Mouse (Mus musculus): ENCODE results near the gene Bves. TPM values are rescaled to one million over a fixed set of nuclear protein-coding genes. Genes with fewer than 3 reads are reported as not detected.

Gene Bves
- polyA plus RNA-seq, 1 experiment from 2014 or later = 10.1 TPM

DNA sequence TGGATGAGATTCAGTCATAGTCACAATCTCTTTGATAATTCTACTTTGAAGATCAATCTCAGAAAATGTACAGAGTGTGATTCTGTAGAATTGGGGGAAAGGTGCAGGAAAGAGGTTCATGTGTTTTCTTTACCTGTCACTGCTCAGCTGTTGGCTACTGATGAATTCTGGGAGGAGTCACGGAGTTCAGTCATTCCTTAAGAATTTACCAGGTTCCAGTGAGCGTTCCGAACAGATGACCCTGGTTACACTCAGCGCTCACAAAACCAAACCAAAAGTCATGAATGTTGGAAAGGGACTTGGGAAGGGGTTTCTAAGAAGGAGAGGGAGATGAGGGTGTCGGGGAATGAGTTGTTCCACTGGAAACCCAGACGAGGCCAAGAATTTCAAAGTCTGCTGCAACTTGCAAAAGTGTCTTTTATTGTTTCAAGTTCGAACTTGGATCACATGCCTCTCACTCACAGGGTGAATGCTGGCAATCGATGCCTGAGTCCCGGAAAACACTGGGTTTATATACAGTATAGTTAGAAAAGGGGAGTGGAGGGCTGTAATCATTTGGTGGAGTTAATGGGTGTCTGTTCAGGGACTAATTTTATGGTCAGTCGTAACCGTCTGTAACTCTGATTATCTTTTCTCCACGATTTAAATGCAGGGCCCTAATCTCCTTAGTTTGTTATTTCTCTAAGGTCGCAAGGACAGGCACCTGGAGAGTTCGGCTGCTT, 32.1 kb upstream of the Bves start:
- Histone ChIP-seq H3K36me3 (ENCODE audit: control insufficient read depth, insufficient read depth, low read length) (no peaks in the 10 kb centered on the region), H3K27me3 (ENCODE audit: control insufficient read depth, insufficient read depth, low read length) (no peaks in the 10 kb centered on the region), H3K27ac (replicated peaks; ENCODE audit: low read depth, low read length) (no peak overlapping the region), H3K4me1 (ENCODE audit: control insufficient read depth, insufficient read depth, low read length) (no peaks in the 10 kb centered on the region), H3K4me3 (ENCODE audit: low read depth, low read length) (no peak overlapping the region), H3K9me3 (ENCODE audit: control insufficient read depth, low read length) (no peaks in the 10 kb centered on the region), H3K4me2 (ENCODE audit: low read depth, severe bottlenecking) (no peak overlapping the region), H3K9ac (ENCODE audit: low read length) (no peak overlapping the region)
- WGBS = 38% methylated on average over 14 of the region's 14 CpGs
- ATAC-seq (ENCODE audit: insufficient number of reproducible peaks, low FRiP score, low TSS enrichment, low read depth) = no peak
- DNase-seq (ENCODE audit: low spot score) = no peak

DNA sequence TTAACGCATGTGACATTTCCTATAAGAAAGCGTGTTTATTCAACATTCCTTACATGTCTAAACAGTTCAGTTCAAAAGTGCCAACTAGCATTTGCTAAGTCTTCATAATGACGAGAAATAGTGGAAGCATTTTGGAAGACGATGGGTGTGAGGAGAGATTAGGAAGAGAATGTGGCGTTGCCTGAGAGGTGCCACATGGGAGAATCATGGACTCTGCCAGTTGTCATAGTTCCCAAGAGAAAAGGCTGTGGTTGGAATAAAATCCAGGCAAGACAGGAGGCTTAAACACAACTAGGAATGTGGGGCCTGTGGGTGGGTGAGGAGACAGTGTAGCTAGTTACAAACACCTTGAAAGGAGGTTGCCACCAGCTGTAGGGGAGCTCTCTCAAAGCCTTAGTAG, 30.4 kb upstream of the Bves start:
- Histone ChIP-seq H3K27me3 (ENCODE audit: control insufficient read depth, insufficient read depth, low read length) (no peaks in the 10 kb centered on the region), H3K36me3 (ENCODE audit: control insufficient read depth, insufficient read depth, low read length) (no peaks in the 10 kb centered on the region), H3K27ac (replicated peaks; ENCODE audit: low read depth, low read length) (no peak overlapping the region), H3K4me2 (ENCODE audit: low read depth, severe bottlenecking) (no peak overlapping the region), H3K4me1 (ENCODE audit: control insufficient read depth, insufficient read depth, low read length) (no peaks in the 10 kb centered on the region), H3K9me3 (ENCODE audit: control insufficient read depth, low read length) (no peaks in the 10 kb centered on the region), H3K4me3 (ENCODE audit: low read depth, low read length) (no peak overlapping the region), H3K9ac (ENCODE audit: low read length) (no peak overlapping the region)
- WGBS = 91% methylated on average over 5 of the region's 5 CpGs
- ATAC-seq (ENCODE audit: insufficient number of reproducible peaks, low FRiP score, low TSS enrichment, low read depth) (no peak), DNase-seq (ENCODE audit: low spot score) (no peak)

DNA sequence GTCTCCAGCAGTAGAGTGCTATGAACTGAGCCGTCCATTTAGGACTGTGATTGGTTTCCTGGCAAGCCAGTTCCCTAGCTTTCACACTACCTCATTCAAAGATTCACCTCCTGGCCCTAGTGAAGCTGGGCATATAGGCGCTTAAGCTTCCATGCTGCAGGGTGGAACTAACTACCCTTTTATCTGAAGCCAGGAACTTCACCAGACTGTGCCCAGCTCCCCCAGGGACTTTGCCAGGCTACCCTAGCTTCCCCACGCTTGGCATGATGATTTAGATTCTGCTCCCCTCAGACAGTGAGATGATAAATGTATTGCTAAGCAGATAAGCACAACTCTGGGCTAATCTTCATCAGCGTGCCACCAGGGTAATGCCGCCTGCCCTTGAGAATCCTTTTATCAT, 24.4 kb upstream of the Bves start:
- H3K9ac ChIP-seq (ENCODE audit: low read length) = no peak overlapping the region
- no peak for ATAC-seq (ENCODE audit: insufficient number of reproducible peaks, low FRiP score, low TSS enrichment, low read depth)
- no peak overlapping the region for H3K4me3 ChIP-seq (ENCODE audit: low read depth, low read length)
- no peaks in the 10 kb centered on the region for H3K36me3 ChIP-seq (ENCODE audit: control insufficient read depth, insufficient read depth, low read length)
- H3K27ac ChIP-seq (replicated peaks; ENCODE audit: low read depth, low read length) = no peak overlapping the region
- 82% methylated on average over 5 of the region's 5 CpGs for WGBS
- H3K4me2 ChIP-seq (ENCODE audit: low read depth, severe bottlenecking) = no peak overlapping the region
- H3K9me3 ChIP-seq (ENCODE audit: control insufficient read depth, low read length) = no peaks in the 10 kb centered on the region
- H3K27me3 ChIP-seq (ENCODE audit: control insufficient read depth, insufficient read depth, low read length) = no peaks in the 10 kb centered on the region
- DNase-seq (ENCODE audit: low spot score) = no peak
- no peaks in the 10 kb centered on the region for H3K4me1 ChIP-seq (ENCODE audit: control insufficient read depth, insufficient read depth, low read length)

DNA sequence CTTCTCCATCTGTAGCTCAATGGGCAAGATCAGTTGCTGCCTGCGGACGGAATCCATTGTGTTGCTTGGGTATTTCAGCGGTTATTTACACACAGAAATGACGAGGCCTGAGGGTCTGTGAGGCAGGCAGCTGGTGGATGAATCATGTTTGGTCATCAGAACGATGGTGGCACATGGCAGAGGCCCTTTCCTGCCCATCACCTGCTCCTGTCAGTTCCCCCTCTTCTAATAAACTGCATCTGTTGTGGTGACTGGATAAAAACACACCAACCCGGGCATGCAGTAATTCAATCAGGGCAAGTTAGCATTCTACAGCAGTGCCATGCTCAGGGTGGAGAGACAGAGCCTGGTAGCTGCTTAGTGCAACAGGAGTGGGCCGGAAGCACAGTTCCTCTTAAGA, 23.9 kb upstream of the Bves start:
- peak; percentile 35; the same call in 1 of the 2 replicates for ATAC-seq (ENCODE audit: insufficient number of reproducible peaks, low FRiP score, low TSS enrichment, low read depth)
- 76% methylated on average over 7 of the region's 7 CpGs for WGBS
- no peak overlapping the region for H3K4me2 ChIP-seq (ENCODE audit: low read depth, severe bottlenecking)
- H3K4me3 ChIP-seq (ENCODE audit: low read depth, low read length) = no peak overlapping the region
- H3K27me3 ChIP-seq (ENCODE audit: control insufficient read depth, insufficient read depth, low read length) = no peaks in the 10 kb centered on the region
- H3K9me3 ChIP-seq (ENCODE audit: control insufficient read depth, low read length) = no peaks in the 10 kb centered on the region
- DNase-seq (ENCODE audit: low spot score) = no peak
- no peaks in the 10 kb centered on the region for H3K4me1 ChIP-seq (ENCODE audit: control insufficient read depth, insufficient read depth, low read length)
- H3K9ac ChIP-seq (ENCODE audit: low read length) = no peak overlapping the region
- H3K27ac ChIP-seq (replicated peaks; ENCODE audit: low read depth, low read length) = no peak overlapping the region
- no peaks in the 10 kb centered on the region for H3K36me3 ChIP-seq (ENCODE audit: control insufficient read depth, insufficient read depth, low read length)

DNA sequence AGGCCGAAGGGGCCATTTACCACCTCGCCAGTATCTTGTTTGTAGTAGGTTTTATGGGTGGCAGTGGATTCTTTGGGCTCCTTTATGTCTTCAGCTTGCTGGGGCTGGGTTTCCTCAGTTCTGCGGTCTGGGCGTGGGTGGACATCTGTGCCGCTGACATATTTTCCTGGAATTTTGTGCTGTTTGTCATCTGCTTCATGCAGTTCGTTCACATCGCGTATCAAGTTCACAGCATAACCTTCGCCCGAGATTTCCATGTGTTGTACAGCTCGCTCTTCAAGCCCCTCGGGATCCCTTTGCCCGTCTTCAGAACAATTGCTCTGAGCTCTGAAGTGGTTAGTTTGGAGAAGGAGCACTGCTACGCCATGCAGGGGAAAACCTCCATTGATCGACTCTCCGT, 20.7 kb upstream of the Bves start:
- H3K9me3 ChIP-seq (ENCODE audit: control insufficient read depth, low read length) = no peaks in the 10 kb centered on the region
- no peak overlapping the region for H3K27ac ChIP-seq (replicated peaks; ENCODE audit: low read depth, low read length)
- H3K36me3 ChIP-seq (ENCODE audit: control insufficient read depth, insufficient read depth, low read length) = no peaks in the 10 kb centered on the region
- DNase-seq (ENCODE audit: low spot score) = no peak
- ATAC-seq (ENCODE audit: insufficient number of reproducible peaks, low FRiP score, low TSS enrichment, low read depth) = no peak
- no peak overlapping the region for H3K4me2 ChIP-seq (ENCODE audit: low read depth, severe bottlenecking)
- H3K27me3 ChIP-seq (ENCODE audit: control insufficient read depth, insufficient read depth, low read length) = no peaks in the 10 kb centered on the region
- WGBS = 93% methylated on average over 16 of the region's 16 CpGs
- no peaks in the 10 kb centered on the region for H3K4me1 ChIP-seq (ENCODE audit: control insufficient read depth, insufficient read depth, low read length)
- H3K9ac ChIP-seq (ENCODE audit: low read length) = no peak overlapping the region
- H3K4me3 ChIP-seq (ENCODE audit: low read depth, low read length) = no peak overlapping the region

DNA sequence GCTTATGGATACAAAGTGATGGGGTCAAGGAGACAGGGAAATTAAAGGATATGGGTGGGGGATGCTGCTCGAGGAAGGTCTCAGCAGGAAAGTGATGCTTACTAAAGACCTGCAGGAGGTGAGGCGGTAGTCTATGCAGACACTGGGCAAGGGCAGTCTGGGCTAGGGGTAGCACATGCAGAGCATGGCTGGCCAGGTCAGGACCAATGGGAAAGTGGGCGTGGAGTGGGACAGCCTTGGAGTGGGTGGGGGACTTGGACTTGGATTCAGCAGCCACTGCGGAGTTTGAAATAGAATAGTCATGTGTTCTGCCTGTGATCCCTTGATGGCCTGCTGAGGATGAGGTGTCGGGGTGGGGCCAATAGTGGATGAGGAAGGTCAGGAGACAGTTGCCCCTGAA, 16.6 kb upstream of the Bves start:
- Histone ChIP-seq H3K4me1 (ENCODE audit: control insufficient read depth, insufficient read depth, low read length) (no peaks in the 10 kb centered on the region), H3K4me3 (ENCODE audit: low read depth, low read length) (no peak overlapping the region), H3K4me2 (ENCODE audit: low read depth, severe bottlenecking) (no peak overlapping the region), H3K27me3 (ENCODE audit: control insufficient read depth, insufficient read depth, low read length) (no peaks in the 10 kb centered on the region), H3K9ac (ENCODE audit: low read length) (no peak overlapping the region), H3K36me3 (ENCODE audit: control insufficient read depth, insufficient read depth, low read length) (no peaks in the 10 kb centered on the region), H3K27ac (replicated peaks; ENCODE audit: low read depth, low read length) (no peak overlapping the region), H3K9me3 (ENCODE audit: control insufficient read depth, low read length) (no peaks in the 10 kb centered on the region)
- no peak for ATAC-seq (ENCODE audit: insufficient number of reproducible peaks, low FRiP score, low TSS enrichment, low read depth)
- no peak for DNase-seq (ENCODE audit: low spot score)
- WGBS = 81% methylated on average over 5 of the region's 5 CpGs

DNA sequence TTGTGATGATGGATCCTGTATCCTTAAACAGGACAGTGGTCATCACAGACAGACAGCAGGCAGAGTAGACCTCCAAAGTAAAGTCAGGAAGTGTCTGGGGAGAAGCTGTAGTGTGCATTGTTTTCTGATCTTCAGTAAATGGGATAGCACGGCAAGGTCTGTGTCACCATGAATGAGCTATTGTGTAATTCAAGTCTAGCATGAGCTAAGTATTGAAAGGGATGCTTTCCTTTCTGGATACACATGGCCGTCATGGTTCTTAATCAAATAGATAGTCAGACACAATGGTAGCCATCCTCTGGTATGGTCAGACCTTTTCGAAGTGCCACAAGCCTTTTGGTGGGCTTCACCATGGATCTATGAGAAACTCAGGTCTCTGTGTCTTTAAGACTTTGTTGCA, 15.3 kb upstream of the Bves start:
- H3K4me1 ChIP-seq (ENCODE audit: control insufficient read depth, insufficient read depth, low read length) = no peaks in the 10 kb centered on the region
- H3K9ac ChIP-seq (ENCODE audit: low read length) = no peak overlapping the region
- H3K9me3 ChIP-seq (ENCODE audit: control insufficient read depth, low read length) = no peaks in the 10 kb centered on the region
- DNase-seq (ENCODE audit: low spot score) = no peak
- H3K4me3 ChIP-seq (ENCODE audit: low read depth, low read length) = no peak overlapping the region
- H3K27ac ChIP-seq (replicated peaks; ENCODE audit: low read depth, low read length) = no peak overlapping the region
- ATAC-seq (ENCODE audit: insufficient number of reproducible peaks, low FRiP score, low TSS enrichment, low read depth) = no peak
- no peaks in the 10 kb centered on the region for H3K36me3 ChIP-seq (ENCODE audit: control insufficient read depth, insufficient read depth, low read length)
- WGBS = 92% methylated on average over 3 of the region's 3 CpGs
- no peaks in the 10 kb centered on the region for H3K27me3 ChIP-seq (ENCODE audit: control insufficient read depth, insufficient read depth, low read length)
- H3K4me2 ChIP-seq (ENCODE audit: low read depth, severe bottlenecking) = no peak overlapping the region

DNA sequence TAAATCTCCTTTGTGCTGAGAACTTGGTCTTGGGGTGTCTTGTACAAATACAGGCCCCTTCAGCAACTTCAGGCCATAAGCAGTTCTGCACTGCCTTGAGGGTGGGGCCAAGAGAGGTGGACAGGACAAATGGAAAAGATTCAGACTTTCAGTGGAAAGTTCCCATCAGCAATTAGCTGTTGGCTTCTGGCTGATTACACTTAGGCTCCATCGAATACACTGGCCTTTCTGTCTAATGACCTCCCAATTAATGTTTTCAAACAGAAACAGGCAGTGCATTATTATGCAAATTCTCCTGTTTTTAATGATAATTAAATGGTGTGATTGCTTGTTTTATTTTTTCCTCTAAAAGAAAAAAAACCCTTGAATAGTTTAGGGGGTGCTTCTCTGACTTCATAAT, 11.4 kb upstream of the Bves start:
- no peaks in the 10 kb centered on the region for H3K27me3 ChIP-seq (ENCODE audit: control insufficient read depth, insufficient read depth, low read length)
- no peaks in the 10 kb centered on the region for H3K9me3 ChIP-seq (ENCODE audit: control insufficient read depth, low read length)
- ATAC-seq (ENCODE audit: insufficient number of reproducible peaks, low FRiP score, low TSS enrichment, low read depth) (no peak), DNase-seq (ENCODE audit: low spot score) (no peak)
- no peaks in the 10 kb centered on the region for H3K36me3 ChIP-seq (ENCODE audit: control insufficient read depth, insufficient read depth, low read length)
- H3K4me2 ChIP-seq (ENCODE audit: low read depth, severe bottlenecking) = no peak overlapping the region
- no peaks in the 10 kb centered on the region for H3K4me1 ChIP-seq (ENCODE audit: control insufficient read depth, insufficient read depth, low read length)
- 58% methylated on average over 1 of the region's 1 CpGs for WGBS
- no peak overlapping the region for H3K27ac ChIP-seq (replicated peaks; ENCODE audit: low read depth, low read length)
- no peak overlapping the region for H3K4me3 ChIP-seq (ENCODE audit: low read depth, low read length)
- H3K9ac ChIP-seq (ENCODE audit: low read length) = no peak overlapping the region
